Mouse (Mus musculus): ENCODE measurements around the gene Gbf1.

DNA sequence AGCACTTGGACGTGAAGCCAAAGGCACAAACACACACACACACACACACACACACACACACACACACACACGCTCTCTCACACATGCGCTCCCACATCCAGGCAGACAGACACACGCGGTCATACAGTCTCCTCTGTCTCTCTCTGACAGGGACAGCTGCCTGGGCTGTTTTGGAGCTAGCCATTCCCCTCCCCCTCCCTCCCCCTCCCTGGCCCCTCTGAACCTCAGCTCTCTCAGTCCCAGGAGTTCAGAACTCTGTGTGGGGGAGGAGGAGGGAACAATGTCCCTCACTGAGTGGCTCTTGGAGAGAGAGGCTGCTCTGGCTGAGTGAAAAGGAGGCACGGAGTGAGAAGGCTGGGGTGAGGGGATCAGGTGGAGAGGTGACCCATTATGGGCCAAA is 11.2 kb upstream of the Gbf1 start:
- TF ChIP-seq CTCF (IDR thresholded peaks at IDR 0.05; ENCODE audit: insufficient read depth, low read depth, low read length) = no peak
- TF ChIP-seq POLR2A (IDR thresholded peaks at IDR 0.05; ENCODE audit: insufficient read depth, low read depth, low read length) = no peak
